Mouse (Mus musculus) kidney, adult 2 months (tissue): ENCODE measurements around the gene Mxra8.

Experiments used
- CTCF ChIP-seq: fragments of 200-500 bp; conservative IDR thresholded peaks from 2 replicates; pipeline ENCODE4 v1.5.1; 2011; ENCODE audit warnings: low read depth, mild to moderate bottlenecking, control low read depth, low read length, moderate library complexity, mixed read lengths; ENCODE audit not compliant: insufficient read depth, insufficient read length
- POLR2A ChIP-seq: fragments of 200-500 bp; IDR thresholded peaks from one replicate; pipeline ENCODE4 v1.6.1; 2011; ENCODE audit warnings: low read depth, low read length, control low read depth

DNA sequence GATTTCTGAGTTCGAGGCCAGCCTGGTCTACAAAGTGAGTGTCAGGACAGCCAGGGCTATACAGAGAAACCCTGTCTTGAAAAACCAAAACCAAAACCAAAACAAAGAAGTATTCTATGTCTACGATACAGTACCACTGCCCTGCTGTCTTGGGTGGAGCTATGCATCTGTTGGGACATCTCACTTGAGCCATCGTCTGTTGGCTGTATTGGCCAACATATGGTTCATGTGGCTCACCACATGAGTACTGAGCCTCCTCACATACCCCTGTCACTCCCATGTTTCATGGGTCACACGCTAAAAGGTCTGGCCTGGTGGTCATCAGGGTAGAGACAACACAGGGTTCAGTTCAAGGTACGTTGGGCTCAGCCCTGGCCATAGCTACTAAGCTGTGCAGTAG, 46.9 kb downstream of the Mxra8 start:
- TF ChIP-seq POLR2A = no peak
- no peak for TF ChIP-seq CTCF
